Mouse (Mus musculus): ENCODE measurements around the gene Supt20. TPM values are rescaled to one million over a fixed set of nuclear protein-coding genes. Genes with fewer than 3 reads are reported as not detected.

Supt20 gene
- total RNA-seq (2021) = 10 to 100 TPM; 41.6 to 42.3 TPM

GRCm38 (mm10) chr3:54692202-54693055 is at the start of gene Supt20:
Gene Supt20, plus strand, starts transcription at chr3:54692807.
- intact Hi-C loops (cut with DNase I) = loop anchor here (2.0 to 10.0 kb wide), 2 partner anchors 42 to 828 kb away; partner anchors contain the start of genes Alg5, Exosc8 and Ufm1

GRCm38 (mm10) chr3:54642851-54643250 is 49.8 kb upstream of the Supt20 start:
- no peak for DNase-seq (ENCODE audit: low spot score in 2 of 2)
- intact Hi-C loops (cut with DNase I) = no loop called here

More at GRCm38 (mm10) chr3:54692202-54693055, at the start of gene Supt20:
- peak; percentile 93 to 96 for DNase-seq (ENCODE audit: low spot score in 2 of 2)

DNA sequence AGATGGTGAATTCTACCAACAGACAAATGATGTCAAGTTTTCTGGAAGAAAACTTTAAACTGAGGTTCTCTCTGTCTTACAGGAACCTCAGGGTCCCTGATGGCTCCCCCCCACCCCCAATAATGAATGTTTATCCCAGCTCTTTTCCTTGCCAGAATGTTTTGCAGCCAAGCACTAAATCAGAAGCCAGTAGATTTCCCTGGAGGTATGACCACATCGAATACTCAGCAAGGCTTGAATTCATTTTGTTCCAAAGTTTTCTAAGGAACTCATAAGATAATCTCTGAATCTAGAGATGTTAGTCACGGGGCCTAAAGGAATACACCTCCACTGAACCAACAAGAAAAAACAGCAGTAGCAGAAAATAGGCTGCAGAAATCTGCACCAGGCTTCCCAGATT is 45.0 kb upstream of the Supt20 start:
- intact Hi-C loops (cut with DNase I) = no loop called here
- no peak for DNase-seq (ENCODE audit: low spot score in 2 of 2)

DNA sequence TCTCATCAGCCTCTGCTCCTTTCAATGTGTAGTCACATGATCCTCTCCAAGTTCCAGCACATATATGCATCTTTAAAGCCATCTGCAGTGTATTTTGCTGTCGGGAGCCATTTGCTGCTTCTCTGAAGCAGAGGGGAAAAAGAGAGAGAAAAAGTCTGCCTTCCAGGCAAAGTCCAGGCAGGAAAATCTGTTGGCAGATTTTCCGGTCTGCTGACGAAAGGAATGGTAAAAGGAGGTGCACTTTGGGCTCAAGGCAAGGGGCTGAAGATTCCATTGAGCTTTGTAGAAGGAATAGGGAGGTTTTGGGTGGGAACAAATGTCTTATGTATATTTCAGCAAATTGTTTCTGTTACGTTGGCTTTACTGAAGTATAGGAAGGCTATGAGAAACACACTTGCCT is 41.0 kb upstream of the Supt20 start:
- intact Hi-C loops (cut with DNase I) = no loop called here
- DNase-seq (ENCODE audit: low spot score in 2 of 2) = no peak

GRCm38 (mm10) chr3:54654169-54654568 is 38.4 kb upstream of the Supt20 start:
- DNase-seq (ENCODE audit: low spot score in 2 of 2) = no peak
- intact Hi-C loops (cut with DNase I) = no loop called here

DNA sequence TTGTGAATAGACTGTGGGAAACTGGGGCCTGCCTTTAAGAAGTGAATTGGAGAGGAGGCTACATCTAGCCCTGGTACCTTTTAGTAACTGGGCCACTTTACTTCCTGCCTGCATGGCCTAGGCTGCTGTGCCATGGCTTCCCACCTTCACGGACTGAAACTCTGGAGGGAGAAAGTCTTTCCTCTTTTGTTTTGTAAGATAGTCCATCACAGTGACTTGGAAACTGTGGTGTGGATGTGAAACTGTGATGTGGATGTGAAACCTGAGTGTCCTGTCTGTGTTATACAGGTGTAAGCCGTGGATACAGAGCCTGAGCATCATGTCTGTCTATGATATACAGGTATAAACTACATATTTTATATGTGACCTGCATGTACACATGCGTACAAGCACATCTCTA is 35.5 kb upstream of the Supt20 start:
- intact Hi-C loops (cut with DNase I) = no loop called here
- DNase-seq (ENCODE audit: low spot score in 2 of 2) = no peak

DNA sequence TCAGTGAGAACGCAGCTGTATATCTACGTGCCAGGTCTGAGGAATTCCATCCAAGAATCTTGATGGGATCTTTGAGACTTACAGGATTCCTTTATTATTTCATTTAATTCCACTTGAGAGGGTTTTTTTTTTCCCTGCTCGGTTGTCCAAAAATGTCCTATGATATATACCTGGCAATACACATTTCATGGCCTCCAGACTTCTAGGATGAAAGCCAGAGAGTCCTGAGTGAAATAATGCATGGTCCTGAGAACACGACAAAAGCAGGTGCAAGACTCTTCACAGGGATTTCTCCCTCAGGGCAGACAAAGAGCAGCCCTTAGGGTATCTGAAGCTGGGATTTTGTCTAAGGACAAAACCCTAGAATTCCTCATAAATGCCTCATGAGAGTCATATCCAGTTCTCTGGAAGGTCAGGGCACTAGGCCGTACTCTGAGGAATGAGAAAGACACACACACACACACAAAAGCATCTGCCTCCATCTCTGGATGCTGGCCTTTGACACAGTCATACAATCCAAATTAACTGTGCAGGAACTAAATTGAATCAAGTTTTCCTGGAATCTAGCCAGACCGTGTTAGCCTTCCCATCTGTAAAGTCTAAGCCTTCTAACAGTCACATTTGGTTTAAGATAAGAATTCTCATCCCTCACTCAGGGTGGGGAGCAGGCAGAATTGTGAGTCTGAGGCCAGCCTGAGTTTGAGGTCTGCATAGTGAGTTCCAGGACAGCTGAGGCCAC is 34.5 kb upstream of the Supt20 start:
- intact Hi-C loops (cut with DNase I) = no loop called here
- no peak for DNase-seq (ENCODE audit: low spot score in 2 of 2)

DNA sequence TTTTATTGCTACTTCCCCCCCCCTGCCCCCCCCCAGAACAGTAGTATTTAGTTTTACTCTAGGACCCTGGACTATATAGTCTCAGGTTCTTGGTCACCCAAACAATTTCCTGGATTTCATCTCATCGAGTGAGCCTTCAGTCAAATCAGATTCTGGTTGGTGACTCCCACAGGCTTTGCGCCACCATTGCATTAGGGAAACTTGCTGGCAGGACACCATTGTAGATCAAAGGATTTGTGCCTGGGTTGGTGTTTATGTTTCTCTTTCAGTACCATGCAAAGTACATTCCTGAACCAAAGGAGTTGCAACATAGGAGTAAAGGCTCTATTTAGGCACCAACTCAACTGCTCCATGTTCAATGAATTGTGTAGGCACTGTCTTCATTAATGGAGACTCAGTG is 32.9 kb upstream of the Supt20 start:
- DNase-seq (ENCODE audit: low spot score in 2 of 2) = no peak
- intact Hi-C loops (cut with DNase I) = no loop called here

GRCm38 (mm10) chr3:54662411-54662810 is 30.2 kb upstream of the Supt20 start:
- intact Hi-C loops (cut with DNase I) = no loop called here
- DNase-seq (ENCODE audit: low spot score in 2 of 2) = no peak

DNA sequence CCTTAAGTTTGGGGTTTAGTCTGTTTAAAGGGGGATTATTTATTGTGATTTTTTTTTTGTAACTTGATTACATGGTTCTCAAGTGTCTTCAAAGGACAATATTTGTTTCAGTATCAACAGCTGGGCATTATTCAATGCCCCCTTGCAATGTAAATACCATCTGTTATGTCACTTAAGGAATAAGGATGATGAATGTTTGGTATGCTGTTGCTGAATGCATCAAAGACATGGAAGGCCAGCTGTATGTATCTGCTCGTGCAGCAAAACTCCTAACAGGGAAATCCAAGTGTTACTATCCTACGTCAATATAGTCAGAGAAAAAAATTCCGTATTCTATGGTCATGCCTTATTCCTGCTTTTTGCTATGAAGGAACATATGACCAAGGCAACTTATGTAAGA is 24.5 kb upstream of the Supt20 start:
- intact Hi-C loops (cut with DNase I) = no loop called here
- no peak for DNase-seq (ENCODE audit: low spot score in 2 of 2)

DNA sequence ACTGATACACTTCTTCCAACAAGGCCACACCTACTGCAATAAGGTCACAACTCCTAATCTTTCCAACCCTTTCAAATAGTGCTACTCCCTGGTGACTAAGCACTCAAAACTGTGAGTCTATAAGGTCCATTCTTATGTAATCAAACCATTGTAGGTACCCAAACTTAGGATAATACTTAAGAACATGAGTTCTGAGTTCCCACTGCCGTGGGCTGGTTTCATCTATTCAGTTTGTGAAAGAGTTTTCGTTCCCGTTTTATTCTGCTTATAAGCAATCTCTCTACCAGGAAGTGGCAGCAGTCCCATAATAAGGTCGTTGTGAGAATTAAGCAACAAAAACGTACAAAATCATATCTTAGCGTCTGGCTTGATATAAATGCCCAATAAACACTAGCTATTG is 23.9 kb upstream of the Supt20 start:
- no peak for DNase-seq (ENCODE audit: low spot score in 2 of 2)
- intact Hi-C loops (cut with DNase I) = no loop called here

- intact Hi-C loops (cut with DNase I) = no loop called here
- no peak for DNase-seq (ENCODE audit: low spot score in 2 of 2)
Observed at GRCm38 (mm10) chr3:54669559-54669958, 23.0 kb upstream of the Supt20 start.

GRCm38 (mm10) chr3:54672111-54672510 is 20.5 kb upstream of the Supt20 start:
- DNase-seq (ENCODE audit: low spot score in 2 of 2) = no peak
- intact Hi-C loops (cut with DNase I) = loop anchor here (1.0 to 5.0 kb wide), 3 partner anchors 315 to 940 kb away; partner anchors contain the start of gene Trpc4

DNA sequence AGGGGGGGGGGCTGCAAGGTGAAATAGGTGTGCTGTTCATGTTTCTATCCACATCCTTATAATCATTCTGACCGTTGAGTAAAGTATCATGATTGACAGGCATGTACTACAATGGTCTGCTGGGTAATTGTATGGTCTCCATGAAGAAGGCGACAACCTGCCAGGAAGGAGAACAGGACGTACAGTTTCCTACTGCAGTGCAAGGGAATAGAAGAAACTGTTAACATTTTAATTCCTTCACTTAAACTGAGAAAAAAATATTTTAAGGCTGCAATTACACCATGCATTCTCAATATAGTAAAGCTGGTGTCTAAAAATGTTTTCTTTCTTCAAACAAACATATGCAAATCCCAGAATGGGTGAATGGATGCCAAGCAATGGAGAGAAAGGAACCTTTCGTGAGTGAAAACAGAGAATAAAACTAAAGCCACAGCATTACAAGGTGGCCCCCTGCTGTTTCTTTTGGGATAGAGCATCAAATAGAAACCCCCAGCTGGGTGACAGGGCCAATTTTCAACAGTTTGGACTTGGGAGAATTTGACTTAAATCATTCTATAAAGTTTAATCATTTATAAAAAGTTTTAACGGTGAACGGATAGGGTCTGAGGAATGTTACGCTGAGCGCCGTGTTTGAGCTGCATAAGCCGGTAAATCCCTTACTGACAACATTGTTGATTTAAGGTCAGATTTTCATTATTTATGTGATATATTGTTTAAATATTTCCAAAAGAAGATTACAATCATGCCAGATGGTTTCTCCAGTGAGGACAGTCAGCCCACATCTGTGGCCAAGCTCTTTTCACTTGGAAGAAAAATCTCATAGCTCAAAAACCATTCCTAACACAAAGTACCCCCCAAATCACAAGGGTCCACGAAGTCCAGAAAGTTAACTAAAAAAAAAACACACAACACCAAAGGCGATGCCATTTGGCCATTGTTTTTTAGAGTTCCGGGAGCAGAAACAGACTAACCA is 19.8 kb upstream of the Supt20 start:
- intact Hi-C loops (cut with DNase I) = loop anchor here (1.0 to 5.0 kb wide), 3 partner anchors 316 to 941 kb away; partner anchors contain the start of gene Trpc4
- peak; percentile 48 to 81 for DNase-seq (ENCODE audit: low spot score in 2 of 2)

DNA sequence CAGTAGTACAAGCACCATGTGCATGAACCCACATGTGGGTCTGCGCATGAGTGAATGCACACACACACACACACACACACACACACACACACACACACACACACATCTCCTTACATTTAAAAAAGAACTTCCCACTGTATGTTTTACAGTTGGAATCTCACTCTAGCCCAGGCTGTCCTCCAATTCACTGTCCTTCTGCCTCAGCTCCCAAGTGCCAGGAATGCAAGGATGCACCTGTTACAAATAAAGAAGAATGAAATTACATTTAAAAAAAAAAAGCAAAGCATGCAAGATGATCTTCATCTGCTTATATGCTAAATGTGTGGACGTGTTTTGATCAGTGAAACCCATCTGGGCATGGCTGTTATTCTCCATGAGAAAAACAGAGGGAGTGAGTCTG is 15.8 kb upstream of the Supt20 start:
- intact Hi-C loops (cut with DNase I) = no loop called here
- no peak for DNase-seq (ENCODE audit: low spot score in 2 of 2)

- DNase-seq (ENCODE audit: low spot score in 2 of 2) = no peak
- intact Hi-C loops (cut with DNase I) = loop anchor here (10.0 kb wide), 1 partner anchor 1157 kb away; no protein-coding TSS in a partner anchor
Observed at GRCm38 (mm10) chr3:54681310-54682204, 11.1 kb upstream of the Supt20 start.

GRCm38 (mm10) chr3:54685202-54685601 is 7.4 kb upstream of the Supt20 start:
- DNase-seq (ENCODE audit: low spot score in 2 of 2) = no peak
- intact Hi-C loops (cut with DNase I) = loop anchor here (10.0 kb wide), 1 partner anchor 1160 kb away; no protein-coding TSS in a partner anchor

- intact Hi-C loops (cut with DNase I) = loop anchor here (10.0 kb wide), 1 partner anchor 1162 kb away; no protein-coding TSS in a partner anchor
- DNase-seq (ENCODE audit: low spot score in 2 of 2) = no peak
Observed at GRCm38 (mm10) chr3:54687245-54687644, 5.4 kb upstream of the Supt20 start.
